Mouse (Mus musculus) spleen, postnatal 14 days (tissue): ENCODE results near the gene Specc1.

Experiments
- DNase-seq, 2 experiments: peaks; one replicate each; pipeline ENCODE4 v3.0.0; 2021 to 2022; ENCODE audit warnings: low spot score in 2 of 2

Specc1 gene

GRCm38 (mm10) chr11:62177395-62178113, 221.0 kb downstream of the Specc1 start:
- no peak for DNase-seq

GRCm38 (mm10) chr11:62180791-62181190, 224.2 kb downstream of the Specc1 start:
- no peak for DNase-seq

- DNase-seq: no peak
Observed at GRCm38 (mm10) chr11:62184900-62185299, 228.3 kb downstream of the Specc1 start.

- DNase-seq: no peak
Observed at GRCm38 (mm10) chr11:62187074-62187473, 230.5 kb downstream of the Specc1 start.

GRCm38 (mm10) chr11:62192050-62192449, 235.5 kb downstream of the Specc1 start:
- no peak for DNase-seq

GRCm38 (mm10) chr11:62193116-62193515, 236.6 kb downstream of the Specc1 start:
- no peak for DNase-seq

- no peak for DNase-seq
Observed at GRCm38 (mm10) chr11:62194217-62194616, 237.7 kb downstream of the Specc1 start.

- DNase-seq: no peak
Observed at GRCm38 (mm10) chr11:62200901-62201512, 244.4 kb downstream of the Specc1 start.

- no peak for DNase-seq
Observed at GRCm38 (mm10) chr11:62202645-62203044, 246.1 kb downstream of the Specc1 start.

GRCm38 (mm10) chr11:62209111-62209510, 252.5 kb downstream of the Specc1 start:
- no peak for DNase-seq

- no peak for DNase-seq
Observed at GRCm38 (mm10) chr11:62209891-62210290, 253.3 kb downstream of the Specc1 start.

- DNase-seq: no peak
Observed at GRCm38 (mm10) chr11:62213384-62213989, 256.9 kb downstream of the Specc1 start.

- no peak for DNase-seq
Observed at GRCm38 (mm10) chr11:62215107-62215506, 258.5 kb downstream of the Specc1 start.

- DNase-seq: no peak
Observed at GRCm38 (mm10) chr11:62217751-62218150, 261.2 kb downstream of the Specc1 start.

- no peak for DNase-seq
Observed at GRCm38 (mm10) chr11:62220756-62221510, 264.4 kb downstream of the Specc1 start.

- no peak for DNase-seq
Observed at GRCm38 (mm10) chr11:62223416-62223815, 266.9 kb downstream of the Specc1 start.

- no peak for DNase-seq
Observed at GRCm38 (mm10) chr11:62223962-62224361, 267.4 kb downstream of the Specc1 start.

GRCm38 (mm10) chr11:62224797-62225196, 268.2 kb downstream of the Specc1 start:
- no peak for DNase-seq

GRCm38 (mm10) chr11:62240631-62241261, 284.2 kb downstream of the Specc1 start:
- no peak for DNase-seq

GRCm38 (mm10) chr11:62243871-62244270, 287.3 kb downstream of the Specc1 start:
- no peak for DNase-seq

- DNase-seq: no peak
Observed at GRCm38 (mm10) chr11:62244471-62244870, 287.9 kb downstream of the Specc1 start.
